Mouse (Mus musculus) limb, embryonic 11.5 days (tissue): ENCODE data around the gene Polr2a. TPM values are rescaled to one million over a fixed set of nuclear protein-coding genes. Genes with fewer than 3 reads are reported as not detected.
"Not testable (repeated sequence)": the region's sequence is repeated elsewhere in the genome, so short reads cannot be mapped to it uniquely, and the experiment has no call there.

ENCODE experiments used
- ATAC-seq: fragments of 200-750 bp; cut with Nextera tagmentation; 2 replicates; pipeline ENCODE4 v1.8.0; 2017; ENCODE audit warnings: low read depth; ENCODE audit not compliant: insufficient number of reproducible peaks, low FRiP score, low TSS enrichment
- DNase-seq: peaks from one replicate; pipeline ENCODE4 v3.0.0-alpha.2; 2015; ENCODE audit warnings: low spot score
- H3K27ac ChIP-seq: fragments of 300-500 bp; sonication (generic); replicated peaks from 2 replicates; pipeline ENCODE4 v1.5.1; 2014; ENCODE audit warnings: low read depth, mild to moderate bottlenecking, low read length
- H3K27me3 ChIP-seq: fragments of 300-500 bp; sonication (generic); 2 replicates; pipeline ENCODE4 v1.6.1; 2014; ENCODE audit warnings: mild to moderate bottlenecking, low read length, mixed read lengths; ENCODE audit not compliant: control insufficient read depth, insufficient read depth
- H3K36me3 ChIP-seq: fragments of 300-500 bp; sonication (generic); 2 replicates; pipeline ENCODE4 v1.6.1; 2014; ENCODE audit warnings: mild to moderate bottlenecking, low read length, moderate library complexity, mixed read lengths; ENCODE audit not compliant: control insufficient read depth, insufficient read depth
- H3K4me1 ChIP-seq: fragments of 300-500 bp; sonication (generic); 2 replicates; pipeline ENCODE4 v1.6.1; 2014; ENCODE audit warnings: low read length, mixed read lengths; ENCODE audit not compliant: control insufficient read depth, insufficient read depth
- H3K4me2 ChIP-seq: fragments of 300-500 bp; sonication (generic); 2 replicates; pipeline ENCODE4 v1.6.1; 2014; ENCODE audit warnings: low read depth, mild to moderate bottlenecking, moderate library complexity; ENCODE audit not compliant: severe bottlenecking
- H3K4me3 ChIP-seq: fragments of 300-500 bp; sonication (generic); 2 replicates; pipeline ENCODE4 v1.5.1; 2014; ENCODE audit warnings: low read depth, low read length
- H3K9ac ChIP-seq: fragments of 300-500 bp; sonication (generic); 2 replicates; pipeline ENCODE4 v1.6.1; 2014; ENCODE audit warnings: mild to moderate bottlenecking, low read length
- H3K9me3 ChIP-seq: fragments of 300-500 bp; sonication (generic); 2 replicates; pipeline ENCODE4 v1.6.1; 2016; ENCODE audit warnings: low read length; ENCODE audit not compliant: control insufficient read depth
- WGBS: fragments of 180-500 bp; shearing (Covaris S2); extraction: QIAGEN DNeasy Blood & Tissue Kit; methylation state at CpG from one replicate; pipeline ENCODE4 v1.1.7; 2014; 5-methylcytosine and 5-hydroxymethylcytosine counted together
- polyA plus RNA-seq: library from polyadenylated mRNA; unstranded; fragments of >200 nt; fragmentation: Nextera tagmentation; extraction: Ambion mirVana; gene quantifications from 2 replicates; pipeline ENCODE4 v1.2.1, GENCODE M21; 2014

Gene Polr2a
- polyA plus RNA-seq, 1 experiment from 2014 or later = 64.0 TPM

- H3K9me3 ChIP-seq = no peaks in the 10 kb centered on the region
- H3K4me3 ChIP-seq = no peak overlapping the region
- H3K36me3 ChIP-seq = no peaks in the 10 kb centered on the region
- ATAC-seq (no peak), DNase-seq (no peak)
- H3K4me1 ChIP-seq = peaks cover 17% of the 10 kb centered on the region
- no peak overlapping the region for H3K9ac ChIP-seq
- 92% methylated on average over 5 of the region's 5 CpGs for WGBS
- no peak overlapping the region for H3K4me2 ChIP-seq
- H3K27ac ChIP-seq = no peak overlapping the region
- no peaks in the 10 kb centered on the region for H3K27me3 ChIP-seq
These were observed 4.2 kb downstream of the Polr2a start for GRCm38 (mm10) chr11:69754233-69754632.

DNA sequence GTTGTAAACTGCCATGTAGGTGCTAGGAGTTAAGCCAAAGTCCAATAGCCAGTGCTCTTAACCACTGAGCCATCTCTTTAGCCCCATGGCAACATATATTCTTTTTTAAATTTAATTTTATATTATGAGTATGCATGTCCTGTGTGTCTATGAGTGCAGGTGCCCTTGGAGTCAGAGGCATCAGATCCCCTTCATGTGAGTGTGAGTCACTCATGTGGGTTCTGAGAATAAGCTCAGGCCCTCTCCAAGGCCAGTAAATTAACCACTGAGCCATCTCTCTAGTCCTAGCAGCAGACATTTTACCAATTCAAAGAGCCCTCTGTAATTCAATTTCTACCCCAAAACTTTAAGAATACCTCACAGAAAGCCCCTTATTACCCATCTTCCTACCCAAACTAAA, 5.8 kb downstream of the Polr2a start:
- no peak for ATAC-seq
- H3K4me2 ChIP-seq = no peak overlapping the region
- no peak for DNase-seq
- no peak overlapping the region for H3K9ac ChIP-seq
- no peak overlapping the region for H3K4me3 ChIP-seq
- no peak overlapping the region for H3K27ac ChIP-seq
- no peaks in the 10 kb centered on the region for H3K9me3 ChIP-seq
- 0 out of 2 replicates have a peak, but pooled peaks cover 2% of the 10 kb centered on the region for H3K36me3 ChIP-seq
- H3K4me1 ChIP-seq = peaks cover 17% of the 10 kb centered on the region
- H3K27me3 ChIP-seq = no peaks in the 10 kb centered on the region

- DNase-seq (no peak), ATAC-seq (no peak)
- peaks cover 7% of the 10 kb centered on the region for H3K36me3 ChIP-seq
- no peak overlapping the region for H3K4me2 ChIP-seq
- peaks cover 11% of the 10 kb centered on the region for H3K4me1 ChIP-seq
- WGBS = 85% methylated on average over 3 of the region's 3 CpGs
- no peak overlapping the region for H3K9ac ChIP-seq
- H3K4me3 ChIP-seq = no peak overlapping the region
- H3K9me3 ChIP-seq = no peaks in the 10 kb centered on the region
- H3K27ac ChIP-seq = no peak overlapping the region
- H3K27me3 ChIP-seq = no peaks in the 10 kb centered on the region
These were observed 6.8 kb downstream of the Polr2a start for GRCm38 (mm10) chr11:69751635-69752034.

DNA sequence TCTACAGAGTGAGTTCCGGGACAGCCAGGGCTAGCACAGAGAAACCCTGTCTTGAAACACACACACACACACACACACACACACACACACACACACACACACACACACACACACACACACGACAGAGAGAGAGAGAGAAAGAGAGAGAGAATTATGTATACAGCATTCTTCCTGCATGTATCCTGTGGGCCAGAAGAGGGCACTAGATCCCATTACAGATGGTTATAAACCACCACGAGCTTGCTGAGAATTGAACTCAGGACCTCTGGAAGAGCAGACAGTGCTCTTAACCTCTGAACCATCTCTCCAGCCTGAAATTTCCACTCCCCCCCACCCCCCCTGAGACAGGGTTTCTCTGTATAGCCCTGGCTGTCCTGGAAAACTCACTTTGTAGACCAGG, 27.0 kb downstream of the Polr2a start:
- 87% methylated on average over 2 of the region's 3 CpGs for WGBS
- H3K27ac ChIP-seq, DNase-seq, H3K4me3 ChIP-seq, H3K27me3 ChIP-seq, ATAC-seq, H3K4me1 ChIP-seq, H3K4me2 ChIP-seq, H3K9me3 ChIP-seq, H3K9ac ChIP-seq: not testable (repeated sequence)
- peaks cover 23% of the 10 kb centered on the region for H3K36me3 ChIP-seq

DNA sequence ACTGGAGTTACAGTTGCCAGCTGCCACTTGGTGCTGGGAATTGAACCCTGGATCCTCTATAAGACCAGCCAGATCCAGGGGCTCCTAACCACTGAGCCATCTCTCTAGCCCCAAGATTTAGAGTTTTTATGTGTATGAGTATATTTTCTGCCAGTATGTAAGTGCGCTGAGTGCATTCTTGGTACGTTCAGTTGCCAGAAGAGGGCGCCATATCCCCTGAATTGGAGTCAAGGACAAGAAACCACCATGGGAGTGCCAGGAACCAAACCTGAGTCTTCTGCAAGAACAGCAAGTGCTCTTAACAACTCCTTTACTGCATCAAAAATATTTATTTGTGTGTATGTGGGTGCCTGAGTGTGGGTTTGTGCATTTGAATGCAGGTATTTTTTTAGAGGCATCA, 29.4 kb downstream of the Polr2a start:
- no peak overlapping the region for H3K27ac ChIP-seq
- 23% methylated on average over 3 of the region's 3 CpGs for WGBS
- H3K4me2 ChIP-seq = no peak overlapping the region
- H3K36me3 ChIP-seq = peaks cover under 1% of the 10 kb centered on the region; the same call in 1 of the 2 replicates
- no peak overlapping the region for H3K9ac ChIP-seq
- ATAC-seq (no peak), DNase-seq (peak; percentile 74)
- H3K4me1 ChIP-seq = no peaks in the 10 kb centered on the region
- no peaks in the 10 kb centered on the region for H3K9me3 ChIP-seq
- no peaks in the 10 kb centered on the region for H3K27me3 ChIP-seq
- no peak overlapping the region for H3K4me3 ChIP-seq

DNA sequence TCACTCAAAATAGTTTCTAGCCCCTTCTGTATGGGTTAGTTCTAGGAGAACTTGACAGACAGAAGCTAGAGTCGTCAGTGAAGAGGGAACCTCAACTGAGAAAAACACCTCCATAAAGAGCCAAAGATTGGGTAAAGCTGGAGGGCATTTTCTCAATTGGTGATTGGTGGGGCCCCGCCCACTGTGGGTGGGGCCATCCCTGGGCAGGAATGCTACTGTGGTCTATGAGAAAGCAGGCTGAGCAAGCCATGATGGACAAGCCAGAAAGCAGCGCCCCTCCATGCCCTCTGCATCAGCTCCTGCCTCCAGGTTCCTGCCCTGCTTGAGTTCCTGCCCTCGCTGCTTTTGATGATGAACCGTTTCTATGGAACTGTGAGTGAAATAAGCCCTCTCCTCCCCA, 32.5 kb downstream of the Polr2a start:
- ATAC-seq (no peak), DNase-seq (no peak)
- H3K9ac ChIP-seq = no peak overlapping the region
- no peaks in the 10 kb centered on the region for H3K27me3 ChIP-seq
- H3K4me1 ChIP-seq = no peaks in the 10 kb centered on the region
- no peaks in the 10 kb centered on the region for H3K36me3 ChIP-seq
- H3K4me3 ChIP-seq = no peak overlapping the region
- WGBS = 38% methylated on average over 5 of the region's 5 CpGs
- no peak overlapping the region for H3K4me2 ChIP-seq
- H3K9me3 ChIP-seq = no peaks in the 10 kb centered on the region
- no peak overlapping the region for H3K27ac ChIP-seq

DNA sequence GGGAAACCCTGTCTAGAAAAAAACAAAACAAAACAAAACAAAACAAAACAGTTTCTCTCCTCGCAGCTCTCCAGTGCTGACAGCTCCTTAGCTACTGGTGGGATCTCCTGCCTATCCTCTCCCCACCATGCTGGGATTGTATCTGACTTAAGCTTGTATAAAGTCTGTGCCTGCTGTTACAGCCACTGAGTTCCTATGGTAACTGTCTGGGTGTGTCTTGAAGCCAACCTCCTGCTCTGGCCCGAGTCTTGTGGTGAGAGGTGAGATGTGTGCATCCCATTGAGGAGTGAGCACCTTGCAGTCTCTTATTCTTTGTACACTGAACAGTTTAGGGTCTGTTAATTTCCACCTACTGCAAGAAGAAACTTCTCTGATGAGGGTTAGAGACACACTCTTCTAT, 35.4 kb downstream of the Polr2a start:
- Histone ChIP-seq H3K4me2 (no peak overlapping the region), H3K27me3 (no peaks in the 10 kb centered on the region), H3K27ac (no peak overlapping the region), H3K9me3 (no peaks in the 10 kb centered on the region), H3K4me3 (no peak overlapping the region), H3K4me1 (peaks cover 2% of the 10 kb centered on the region; the same call in 1 of the 2 replicates), H3K36me3 (no peaks in the 10 kb centered on the region), H3K9ac (no peak overlapping the region)
- WGBS = 53% methylated on average over 2 of the region's 2 CpGs
- DNase-seq (no peak), ATAC-seq (no peak)

DNA sequence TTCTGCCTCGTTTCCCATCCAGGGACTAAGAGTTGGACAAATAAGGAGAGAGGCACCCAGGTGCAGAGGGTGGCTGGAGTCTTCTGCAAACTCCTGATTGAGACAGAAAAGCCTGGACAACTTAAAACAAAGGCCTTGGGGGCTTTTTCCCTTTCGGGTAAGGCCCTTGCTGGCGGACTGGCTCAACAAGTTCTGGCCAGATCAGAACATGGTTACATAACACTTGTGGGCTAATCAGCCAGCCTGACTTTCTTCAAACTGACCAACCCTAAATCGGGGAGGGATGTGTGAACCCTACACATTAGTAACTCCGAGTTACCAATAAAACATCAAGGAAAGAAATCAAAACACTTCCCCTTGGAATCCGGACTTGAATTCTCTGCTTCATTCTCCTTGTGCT, 37.6 kb downstream of the Polr2a start:
- Histone ChIP-seq H3K4me2 (no peak overlapping the region), H3K36me3 (no peaks in the 10 kb centered on the region), H3K27ac (no peak overlapping the region), H3K4me3 (no peak overlapping the region), H3K4me1 (peaks cover 5% of the 10 kb centered on the region; the same call in 1 of the 2 replicates), H3K9ac (no peak overlapping the region), H3K27me3 (no peaks in the 10 kb centered on the region), H3K9me3 (no peaks in the 10 kb centered on the region)
- ATAC-seq (no peak), DNase-seq (no peak)
- WGBS = 74% methylated on average over 6 of the region's 6 CpGs

DNA sequence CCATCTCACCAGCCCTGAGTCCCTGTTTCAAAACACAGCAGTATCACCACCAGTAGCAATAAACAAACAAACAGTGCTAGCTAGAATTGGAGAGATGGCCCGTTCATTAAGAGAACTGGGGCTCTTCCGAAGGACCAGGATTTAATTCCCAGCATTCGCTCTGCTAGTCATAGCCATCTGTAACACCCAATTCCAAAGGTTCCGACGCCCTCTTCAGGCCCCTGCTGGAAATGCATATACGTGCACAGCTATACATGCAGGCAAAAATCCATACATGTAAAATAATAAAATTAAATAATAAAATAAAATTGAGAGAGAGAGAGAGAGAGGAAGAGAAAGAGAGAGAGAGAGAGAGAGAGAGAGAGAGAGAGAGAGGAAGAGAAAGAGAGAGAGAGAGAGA, 39.0 kb downstream of the Polr2a start:
- DNase-seq = no peak
- Histone ChIP-seq H3K27ac (no peak overlapping the region), H3K36me3 (no peaks in the 10 kb centered on the region), H3K9me3 (no peaks in the 10 kb centered on the region), H3K4me1 (peaks cover 8% of the 10 kb centered on the region; the same call in 1 of the 2 replicates), H3K4me3 (no peak overlapping the region), H3K4me2 (no peak overlapping the region), H3K27me3 (no peaks in the 10 kb centered on the region), H3K9ac (no peak overlapping the region)
- WGBS = 74% methylated on average over 6 of the region's 6 CpGs
- no peak for ATAC-seq
